Mouse (Mus musculus) embryonic facial prominence, embryonic 11.5 days (tissue): Measurements from ENCODE around the gene Esrra. TPM values are rescaled to one million over a fixed set of nuclear protein-coding genes. Genes with fewer than 3 reads are reported as not detected.
"Not testable (repeated sequence)": the region's sequence is repeated elsewhere in the genome, so short reads cannot be mapped to it uniquely, and the experiment has no call there.

ENCODE experiments used
- ATAC-seq: fragments of 200-750 bp; cut with Nextera tagmentation; replicated peaks from 2 replicates; pipeline ENCODE4 v1.8.0; 2017; ENCODE audit warnings: low read depth; ENCODE audit not compliant: insufficient number of reproducible peaks, low FRiP score, low TSS enrichment
- DNase-seq: peaks from one replicate; pipeline ENCODE4 v3.0.0-alpha.2; 2015; ENCODE audit warnings: low spot score
- H3K27ac ChIP-seq: fragments of 300-500 bp; sonication (generic); replicated peaks from 2 replicates; pipeline ENCODE4 v1.5.1; 2014; ENCODE audit warnings: mild to moderate bottlenecking, low read depth, low read length, control low read depth
- H3K27me3 ChIP-seq: fragments of 300-500 bp; sonication (generic); 2 replicates; pipeline ENCODE4 v1.6.1; 2014; ENCODE audit warnings: mild to moderate bottlenecking, low read length, moderate library complexity, mixed read lengths; ENCODE audit not compliant: control insufficient read depth, insufficient read depth
- H3K36me3 ChIP-seq: fragments of 300-500 bp; sonication (generic); replicated peaks from 2 replicates; pipeline ENCODE4 v1.6.1; 2014; ENCODE audit warnings: low read depth, mild to moderate bottlenecking, low read length, moderate library complexity, mixed read lengths; ENCODE audit not compliant: control insufficient read depth, insufficient read depth
- H3K4me1 ChIP-seq: fragments of 300-500 bp; sonication (generic); 2 replicates; pipeline ENCODE4 v1.6.1; 2014; ENCODE audit warnings: low read length, mixed read lengths; ENCODE audit not compliant: control insufficient read depth, insufficient read depth
- H3K4me2 ChIP-seq: fragments of 300-500 bp; sonication (generic); 2 replicates; pipeline ENCODE4 v1.6.1; 2014; ENCODE audit warnings: low read depth, mild to moderate bottlenecking, control low read depth, low read length, moderate library complexity
- H3K4me3 ChIP-seq: fragments of 300-500 bp; sonication (generic); 2 replicates; pipeline ENCODE4 v1.5.1; 2014; ENCODE audit warnings: low read depth, low read length, control low read depth
- H3K9ac ChIP-seq: fragments of 300-500 bp; sonication (generic); replicated peaks from 2 replicates; pipeline ENCODE4 v1.6.1; 2014; ENCODE audit warnings: mild to moderate bottlenecking, control low read depth, low read length
- H3K9me3 ChIP-seq: fragments of 300-500 bp; sonication (generic); replicated peaks from 2 replicates; pipeline ENCODE4 v1.6.1; 2016; ENCODE audit warnings: mild to moderate bottlenecking, low read length, inconsistent platforms, mixed read lengths; ENCODE audit not compliant: control insufficient read depth
- WGBS: fragments of 180-500 bp; shearing (Covaris S2); extraction: QIAGEN DNeasy Blood & Tissue Kit; methylation state at CpG from one replicate; pipeline ENCODE4 v1.1.7; 2014; 5-methylcytosine and 5-hydroxymethylcytosine counted together
- polyA plus RNA-seq: library from polyadenylated mRNA; unstranded; fragments of >200 nt; fragmentation: Nextera tagmentation; extraction: Ambion mirVana; gene quantifications from 2 replicates; pipeline ENCODE4 v1.2.1, GENCODE M21; 2014

Esrra gene
- polyA plus RNA-seq, 1 experiment from 2014 or later = 2.7 TPM

DNA sequence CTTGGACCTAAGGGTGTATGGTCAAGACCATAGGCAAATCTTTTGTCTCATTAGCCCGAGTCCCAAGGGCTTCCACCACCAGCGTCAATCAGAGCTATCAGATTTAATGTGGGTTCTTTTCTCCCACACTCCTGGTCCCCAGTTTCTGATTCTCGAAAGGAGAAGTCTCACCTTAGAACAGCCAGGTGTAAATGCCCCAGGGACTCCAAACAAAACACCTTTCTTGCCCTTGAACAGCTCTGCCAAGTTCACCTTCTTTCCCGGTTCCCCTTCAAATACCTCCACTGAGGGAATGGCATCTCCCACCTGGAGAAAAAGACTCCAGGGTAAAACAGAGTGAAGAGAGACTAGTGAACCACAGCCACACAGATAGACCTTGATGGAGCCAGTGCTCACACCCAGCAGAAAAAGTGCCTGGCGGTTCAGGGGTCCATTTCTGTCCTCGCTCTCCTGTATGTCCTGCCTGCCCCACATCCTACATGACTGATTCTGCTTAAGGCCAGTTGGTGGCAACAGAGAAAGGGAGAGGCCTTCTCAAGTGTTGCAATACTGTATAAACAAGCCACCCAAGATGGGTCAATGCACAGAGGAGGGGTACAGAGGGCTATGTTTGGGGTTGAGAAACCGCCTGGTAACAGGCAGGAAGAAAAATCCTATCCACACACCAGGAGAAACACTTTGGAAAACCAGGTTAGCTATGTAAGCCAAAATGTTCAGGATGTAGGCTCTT lies 13.6 kb downstream of the Esrra start:
- Histone ChIP-seq H3K4me3 (no peak overlapping the region), H3K27ac (no peak overlapping the region), H3K4me1 (peaks cover 5% of the 10 kb centered on the region), H3K9ac (no peak overlapping the region), H3K4me2 (peak overlapping the region; percentile 82), H3K27me3 (no peaks in the 10 kb centered on the region), H3K36me3 (peaks cover 9% of the 10 kb centered on the region), H3K9me3 (no peaks in the 10 kb centered on the region)
- ATAC-seq = no peak
- whole genome bisulfite sequencing = 86% methylated on average over 7 of the region's 7 CpGs
- DNase-seq = no peak

- Histone ChIP-seq H3K4me3 (no peak overlapping the region), H3K36me3 (peaks cover 9% of the 10 kb centered on the region)
- ATAC-seq = no peak
Observed at GRCm38 (mm10) chr19:6907094-6907493, 14.5 kb downstream of the Esrra start.

GRCm38 (mm10) chr19:6906199-6906598 lies 15.4 kb downstream of the Esrra start:
- H3K4me2 ChIP-seq = no peak overlapping the region
- DNase-seq = no peak
- H3K4me1 ChIP-seq = peaks cover 3% of the 10 kb centered on the region
- H3K27ac ChIP-seq = no peak overlapping the region
- H3K9me3 ChIP-seq = no peaks in the 10 kb centered on the region
- ATAC-seq = no peak
- no peaks in the 10 kb centered on the region for H3K27me3 ChIP-seq
- no peak overlapping the region for H3K9ac ChIP-seq
- H3K4me3 ChIP-seq = no peak overlapping the region
- 90% methylated on average over 3 of the region's 3 CpGs for WGBS
- H3K36me3 ChIP-seq = peaks cover 2% of the 10 kb centered on the region; the same call in 1 of the 2 replicates

More at GRCm38 (mm10) chr19:6907094-6907493, 14.5 kb downstream of the Esrra start:
- H3K4me2 ChIP-seq = no peak overlapping the region
- H3K27ac ChIP-seq = no peak overlapping the region
- no peaks in the 10 kb centered on the region for H3K27me3 ChIP-seq
- H3K9me3 ChIP-seq = no peaks in the 10 kb centered on the region
- 92% methylated on average over 8 of the region's 8 CpGs for WGBS
- DNase-seq = no peak
- peaks cover 5% of the 10 kb centered on the region for H3K4me1 ChIP-seq
- H3K9ac ChIP-seq = no peak overlapping the region

DNA sequence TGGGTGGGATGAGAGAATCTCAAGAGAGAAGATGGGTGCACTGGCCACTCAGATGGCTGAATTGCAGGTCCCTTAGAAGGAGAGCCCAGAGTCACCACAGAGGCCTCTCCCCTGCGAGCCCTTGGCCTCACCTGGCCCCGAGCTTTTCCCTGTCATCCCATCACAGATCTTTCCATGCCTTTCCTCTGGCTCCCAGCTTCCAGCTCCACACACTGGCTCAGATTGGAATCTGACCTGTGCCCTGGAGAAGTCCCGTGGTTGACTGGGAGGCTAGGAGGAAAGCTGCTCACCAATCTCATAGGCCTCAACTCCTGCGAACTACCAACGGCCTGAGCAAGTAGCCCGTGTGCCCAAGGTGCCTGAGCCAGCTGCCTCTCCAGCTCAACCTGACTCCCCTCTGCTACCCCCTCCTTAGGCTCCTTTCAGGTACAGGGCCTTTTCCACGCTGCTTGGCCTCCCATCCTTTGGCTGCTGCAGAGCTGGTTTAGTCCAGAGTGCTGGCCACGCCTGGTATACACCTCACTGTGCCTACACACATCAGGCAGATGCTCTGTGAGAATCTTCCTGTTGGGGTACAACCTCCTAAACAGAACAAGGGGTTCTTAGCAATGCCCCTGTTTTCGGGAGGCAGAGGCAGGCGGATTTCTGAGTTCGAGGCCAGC lies 16.0 kb downstream of the Esrra start:
- no peaks in the 10 kb centered on the region; the same call in 1 of the 2 replicates for H3K36me3 ChIP-seq
- H3K9me3 ChIP-seq = no peaks in the 10 kb centered on the region
- no peak overlapping the region for H3K9ac ChIP-seq
- ATAC-seq = no peak
- DNase-seq = no peak
- no peak overlapping the region for H3K4me2 ChIP-seq
- no peak overlapping the region for H3K27ac ChIP-seq
- H3K4me1 ChIP-seq = no peaks in the 10 kb centered on the region
- 88% methylated on average over 11 of the region's 11 CpGs for WGBS
- no peak overlapping the region for H3K4me3 ChIP-seq
- no peaks in the 10 kb centered on the region for H3K27me3 ChIP-seq

GRCm38 (mm10) chr19:6904846-6905245 lies 16.8 kb downstream of the Esrra start:
- H3K27ac ChIP-seq = no peak overlapping the region
- no peak for DNase-seq
- no peak overlapping the region for H3K9ac ChIP-seq
- H3K9me3 ChIP-seq = no peaks in the 10 kb centered on the region
- no peaks in the 10 kb centered on the region for H3K27me3 ChIP-seq
- no peak overlapping the region for H3K4me3 ChIP-seq
- no peaks in the 10 kb centered on the region; the same call in 1 of the 2 replicates for H3K36me3 ChIP-seq
- H3K4me1 ChIP-seq = no peaks in the 10 kb centered on the region
- no peak for ATAC-seq
- H3K4me2 ChIP-seq = no peak overlapping the region
- 77% methylated on average over 2 of the region's 2 CpGs for WGBS

DNA sequence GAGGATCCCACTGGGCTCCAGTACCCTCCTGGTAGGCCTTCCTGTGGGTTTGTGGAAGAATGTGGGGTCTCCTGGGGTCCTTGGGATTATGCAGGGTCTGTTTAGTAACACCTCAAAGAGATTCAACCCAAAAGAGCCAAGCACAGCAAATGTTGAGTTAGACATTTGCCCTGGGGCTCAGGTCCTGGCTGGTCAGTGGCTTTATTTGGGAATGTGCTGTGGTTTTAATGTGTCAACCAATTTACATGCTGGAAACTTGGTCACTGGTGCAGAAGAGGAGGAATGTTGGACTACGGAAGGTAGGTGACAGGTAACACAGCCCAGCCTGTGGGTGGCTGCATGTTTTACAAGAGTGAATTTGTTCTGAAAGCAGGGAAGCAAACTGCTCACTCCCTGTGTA lies 18.6 kb downstream of the Esrra start:
- Histone ChIP-seq H3K27me3 (no peaks in the 10 kb centered on the region), H3K9ac (no peak overlapping the region), H3K4me3 (no peak overlapping the region), H3K4me1 (no peaks in the 10 kb centered on the region), H3K27ac (no peak overlapping the region), H3K36me3 (no peaks in the 10 kb centered on the region; the same call in 1 of the 2 replicates), H3K9me3 (no peaks in the 10 kb centered on the region), H3K4me2 (no peak overlapping the region)
- 92% methylated on average over 1 of the region's 1 CpGs for WGBS
- no peak for ATAC-seq
- DNase-seq = no peak

- DNase-seq (no peak), ATAC-seq (no peak)
- 80% methylated on average over 4 of the region's 4 CpGs for WGBS
- Histone ChIP-seq H3K27ac (no peak overlapping the region), H3K27me3 (no peaks in the 10 kb centered on the region), H3K4me1 (no peaks in the 10 kb centered on the region), H3K4me3 (no peak overlapping the region), H3K9ac (no peak overlapping the region), H3K9me3 (no peaks in the 10 kb centered on the region), H3K36me3 (no peaks in the 10 kb centered on the region), H3K4me2 (no peak overlapping the region)
Observed at GRCm38 (mm10) chr19:6899641-6900040, 22.0 kb downstream of the Esrra start.

DNA sequence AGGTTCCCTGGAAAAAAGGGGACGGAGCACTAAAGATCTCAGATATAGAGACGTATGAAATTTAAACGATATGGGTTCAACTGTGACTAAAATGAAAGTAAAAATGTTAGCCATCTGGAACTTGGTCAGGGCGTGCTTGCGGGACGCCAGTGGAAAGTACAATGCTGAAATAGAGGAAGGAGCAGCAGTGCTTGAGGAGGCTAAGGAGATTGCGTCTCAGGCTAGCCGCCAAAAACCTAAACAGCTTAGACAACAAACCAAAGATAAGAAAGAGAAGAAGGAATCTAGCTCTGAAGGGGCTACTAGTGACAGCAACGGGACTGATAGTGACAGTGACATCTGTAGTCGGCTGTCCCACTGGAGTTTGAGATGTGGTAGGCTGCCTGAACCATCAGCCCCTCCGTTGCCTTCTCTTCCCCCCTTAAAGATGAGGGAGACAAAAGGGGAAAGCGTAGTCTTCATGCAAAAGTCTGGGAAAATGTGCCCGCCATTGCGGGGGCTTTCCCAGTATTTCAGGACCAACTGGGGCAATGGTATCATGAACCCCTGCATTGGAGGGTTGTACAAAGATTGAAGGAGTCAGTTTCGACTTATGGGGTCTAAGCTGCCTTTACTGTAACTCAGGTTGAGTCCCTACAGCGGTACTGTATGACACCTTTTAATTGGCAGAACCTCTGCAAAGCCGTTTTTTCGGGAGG lies 25.9 kb downstream of the Esrra start:
- ATAC-seq = not testable (repeated sequence)

More for the DNA sequence above, 25.9 kb downstream of the Esrra start:
- 88% methylated on average over 18 of the region's 18 CpGs for WGBS
- not testable (repeated sequence) for H3K4me1 ChIP-seq, H3K9me3 ChIP-seq, H3K36me3 ChIP-seq, H3K4me2 ChIP-seq, H3K27me3 ChIP-seq, H3K4me3 ChIP-seq, H3K27ac ChIP-seq, DNase-seq, H3K9ac ChIP-seq
